Mouse (Mus musculus) MEL (cell line): ENCODE measurements around the gene Lrrn3. TPM values are rescaled to one million over a fixed set of nuclear protein-coding genes. Genes with fewer than 3 reads are reported as not detected.

ENCODE experiments used
- DNase-seq: peaks from one replicate; pipeline ENCODE4 v3.0.0; 2011; ENCODE audit warnings: low read depth, low spot score
- H3K27ac ChIP-seq: 2 replicates; pipeline ENCODE4 v1.5.1; 2012; ENCODE audit warnings: low read depth, mild to moderate bottlenecking, control low read depth, low read length, moderate library complexity; ENCODE audit not compliant: control insufficient read depth
- H3K27me3 ChIP-seq, 2 experiments: fragments of 150-350 bp in 1 of 2; sonication (generic) in 1 of 2; 2 replicates each; pipeline ENCODE4 v1.6.1; 2012; ENCODE audit warnings: low read length in 2 of 2, mild to moderate bottlenecking in 2 of 2, improper control_type of control experiment in 1 of 2, moderate library complexity in 1 of 2; ENCODE audit not compliant: insufficient read depth in 2 of 2, control insufficient read depth in 1 of 2
- H3K36me3 ChIP-seq, 2 experiments: 2 replicates each; pipeline ENCODE4 v1.6.1; 2012 to 2014; ENCODE audit warnings: low read length in 2 of 2, improper control_type of control experiment in 1 of 2, inconsistent platforms in 1 of 2, mild to moderate bottlenecking in 1 of 2; ENCODE audit not compliant: insufficient read depth in 2 of 2, control insufficient read depth in 1 of 2
- H3K4me1 ChIP-seq, 2 experiments: fragments of 150-350 bp in 1 of 2; sonication (generic) in 1 of 2; 2 replicates each; pipeline ENCODE4 v1.6.1; 2012; ENCODE audit warnings: low read length in 2 of 2, improper control_type of control experiment in 1 of 2, mild to moderate bottlenecking in 1 of 2; ENCODE audit not compliant: insufficient read depth in 2 of 2, control insufficient read depth in 1 of 2
- H3K4me3 ChIP-seq, 2 experiments: fragments of 150-350 bp in 1 of 2; sonication (generic) in 1 of 2; 2 replicates each; pipeline ENCODE4 v1.5.1; 2012; ENCODE audit warnings: low read depth in 2 of 2, low read length in 2 of 2, mild to moderate bottlenecking in 2 of 2, moderate library complexity in 2 of 2, control low read depth in 1 of 2, improper control_type of control experiment in 1 of 2; ENCODE audit not compliant: control insufficient read depth in 1 of 2, insufficient read depth in 1 of 2
- H3K79me2 ChIP-seq: 2 replicates; pipeline ENCODE4 v1.6.1; 2012; ENCODE audit warnings: mild to moderate bottlenecking, low read length, moderate library complexity; ENCODE audit not compliant: control insufficient read depth, poor library complexity, insufficient read depth
- H3K9ac ChIP-seq: 2 replicates; pipeline ENCODE4 v1.6.1; 2012; ENCODE audit warnings: low read depth, mild to moderate bottlenecking, control low read depth, low read length, moderate library complexity; ENCODE audit not compliant: control insufficient read depth, poor library complexity, severe bottlenecking
- H3K9me3 ChIP-seq: fragments of 150-350 bp; sonication (generic); replicated peaks from 2 replicates; pipeline ENCODE4 v1.6.1; 2012; ENCODE audit warnings: mild to moderate bottlenecking, low read length, improper control_type of control experiment, moderate library complexity; ENCODE audit not compliant: insufficient read depth
- BHLHE40 ChIP-seq: IDR thresholded peaks from 2 replicates; pipeline ENCODE4 v1.6.1; 2012; ENCODE audit warnings: low read depth, mild to moderate bottlenecking, inconsistent platforms, low read length, improper control_type of control experiment, borderline replicate concordance
- CHD1 ChIP-seq: IDR thresholded peaks from 2 replicates; pipeline ENCODE4 v1.6.1; 2012; ENCODE audit warnings: low read depth, mild to moderate bottlenecking, inconsistent platforms, low read length, improper control_type of control experiment
- ELF1 ChIP-seq: IDR thresholded peaks from 2 replicates; pipeline ENCODE4 v1.6.1; 2014; ENCODE audit warnings: low read depth, mild to moderate bottlenecking, inconsistent platforms, low read length, improper control_type of control experiment, moderate library complexity
- ETS1 ChIP-seq: IDR thresholded peaks from 2 replicates; pipeline ENCODE4 v1.6.1; 2012; ENCODE audit warnings: low read depth, mild to moderate bottlenecking, inconsistent platforms, low read length, improper control_type of control experiment, moderate library complexity
- GABPA ChIP-seq: IDR thresholded peaks from 2 replicates; pipeline ENCODE4 v1.6.1; 2012; ENCODE audit warnings: low read depth, mild to moderate bottlenecking, inconsistent platforms, low read length, improper control_type of control experiment, moderate library complexity
- GATA1 ChIP-seq: IDR thresholded peaks from 2 replicates; pipeline ENCODE4 v1.6.1; 2011; ENCODE audit warnings: low read depth, low read length, improper control_type of control experiment
- KAT2A ChIP-seq: conservative IDR thresholded peaks from 2 replicates; pipeline ENCODE4 v1.6.1; 2012; ENCODE audit warnings: low read depth, low read length, improper control_type of control experiment, inconsistent platforms
- MAFK ChIP-seq: IDR thresholded peaks from 2 replicates; pipeline ENCODE4 v1.6.1; 2011; ENCODE audit warnings: low read depth, mild to moderate bottlenecking, low read length, improper control_type of control experiment, borderline replicate concordance
- MAZ ChIP-seq: IDR thresholded peaks from 2 replicates; pipeline ENCODE4 v1.6.1; 2012; ENCODE audit warnings: low read depth, mild to moderate bottlenecking, inconsistent platforms, low read length, improper control_type of control experiment
- MEF2A ChIP-seq: IDR thresholded peaks from 2 replicates; pipeline ENCODE4 v1.6.1; 2014; ENCODE audit warnings: low read depth, mild to moderate bottlenecking, inconsistent platforms, low read length, improper control_type of control experiment; ENCODE audit not compliant: poor library complexity, insufficient replicate concordance, severe bottlenecking; ENCODE audit errors: extremely low read depth
- MXI1 ChIP-seq: IDR thresholded peaks from 2 replicates; pipeline ENCODE4 v1.6.1; 2011; ENCODE audit warnings: mild to moderate bottlenecking, low read depth, low read length, improper control_type of control experiment
- MYC ChIP-seq: IDR thresholded peaks from 2 replicates; pipeline ENCODE4 v1.6.1; 2011; ENCODE audit warnings: low read depth, mild to moderate bottlenecking, low read length, improper control_type of control experiment, moderate library complexity
- NELFE ChIP-seq: IDR thresholded peaks from 2 replicates; pipeline ENCODE4 v1.6.1; 2011; ENCODE audit warnings: low read depth, low read length, improper control_type of control experiment
- POLR2AphosphoS2 ChIP-seq: IDR thresholded peaks from 2 replicates; pipeline ENCODE4 v1.6.1; 2011; ENCODE audit warnings: low read length, improper control_type of control experiment
- POLR2AphosphoS5 ChIP-seq: IDR thresholded peaks from 2 replicates; pipeline ENCODE4 v1.6.1; 2012; ENCODE audit warnings: low read depth, borderline replicate concordance, mild to moderate bottlenecking, inconsistent platforms, low read length, moderate library complexity, mixed read lengths
- RCOR1 ChIP-seq: IDR thresholded peaks from 2 replicates; pipeline ENCODE4 v1.6.1; 2012; ENCODE audit warnings: low read depth, mild to moderate bottlenecking, inconsistent platforms, low read length, improper control_type of control experiment
- SMC3 ChIP-seq: IDR thresholded peaks from 2 replicates; pipeline ENCODE4 v1.6.1; 2011; ENCODE audit warnings: low read depth, low read length, improper control_type of control experiment
- TAL1 ChIP-seq: IDR thresholded peaks from 2 replicates; pipeline ENCODE4 v1.6.1; 2012; ENCODE audit warnings: mild to moderate bottlenecking, inconsistent platforms, low read length, moderate library complexity, mixed read lengths
- TBP ChIP-seq: IDR thresholded peaks from 2 replicates; pipeline ENCODE4 v1.8.0; 2011; ENCODE audit warnings: low read depth, low read length, improper control_type of control experiment
- TCF12 ChIP-seq: IDR thresholded peaks from 2 replicates; pipeline ENCODE4 v1.6.1; 2014; ENCODE audit warnings: low read depth, mild to moderate bottlenecking, inconsistent platforms, low read length, improper control_type of control experiment, moderate library complexity
- UBTF ChIP-seq: IDR thresholded peaks from 2 replicates; pipeline ENCODE4 v1.6.1; 2012; ENCODE audit warnings: low read depth, mild to moderate bottlenecking, inconsistent platforms, low read length, improper control_type of control experiment, moderate library complexity, borderline replicate concordance; ENCODE audit not compliant: insufficient read depth
- USF2 ChIP-seq, 2 experiments: IDR thresholded peaks; 2 replicates each; pipeline ENCODE4 v1.6.1; 2011 to 2012; ENCODE audit warnings: improper control_type of control experiment in 2 of 2, low read length in 2 of 2, borderline replicate concordance in 1 of 2, inconsistent platforms in 1 of 2, low read depth in 1 of 2, mild to moderate bottlenecking in 1 of 2; ENCODE audit not compliant: insufficient read depth in 1 of 2
- ZKSCAN1 ChIP-seq: IDR thresholded peaks from 2 replicates; pipeline ENCODE4 v1.6.1; 2012; ENCODE audit warnings: low read depth, mild to moderate bottlenecking, inconsistent platforms, low read length, improper control_type of control experiment, moderate library complexity
- polyA plus RNA-seq, 2 experiments: library from polyadenylated mRNA; stranded (reverse) in 1 of 2; unstranded in 1 of 2; fragments of >175 nt in 1 of 2; fragments of >200 nt in 1 of 2; gene quantifications; 2 replicates each; pipeline versions ENCODE4 v1.2.1 to v1.2.4; 2012; ENCODE audit warnings: low replicate concordance in 2 of 2, low read depth in 1 of 2; ENCODE audit not compliant: insufficient read length in 2 of 2, insufficient read depth in 1 of 2, missing spikeins in 1 of 2
- total RNA-seq: library from RNA; depleted of rRNA; stranded (reverse); fragments of 300-350 nt; gene quantifications from 2 replicates; pipeline ENCODE4 v1.2.3, GENCODE M21; 2012

Lrrn3 gene
- total and polyA plus RNA-seq, 3 experiments = not detected

DNA sequence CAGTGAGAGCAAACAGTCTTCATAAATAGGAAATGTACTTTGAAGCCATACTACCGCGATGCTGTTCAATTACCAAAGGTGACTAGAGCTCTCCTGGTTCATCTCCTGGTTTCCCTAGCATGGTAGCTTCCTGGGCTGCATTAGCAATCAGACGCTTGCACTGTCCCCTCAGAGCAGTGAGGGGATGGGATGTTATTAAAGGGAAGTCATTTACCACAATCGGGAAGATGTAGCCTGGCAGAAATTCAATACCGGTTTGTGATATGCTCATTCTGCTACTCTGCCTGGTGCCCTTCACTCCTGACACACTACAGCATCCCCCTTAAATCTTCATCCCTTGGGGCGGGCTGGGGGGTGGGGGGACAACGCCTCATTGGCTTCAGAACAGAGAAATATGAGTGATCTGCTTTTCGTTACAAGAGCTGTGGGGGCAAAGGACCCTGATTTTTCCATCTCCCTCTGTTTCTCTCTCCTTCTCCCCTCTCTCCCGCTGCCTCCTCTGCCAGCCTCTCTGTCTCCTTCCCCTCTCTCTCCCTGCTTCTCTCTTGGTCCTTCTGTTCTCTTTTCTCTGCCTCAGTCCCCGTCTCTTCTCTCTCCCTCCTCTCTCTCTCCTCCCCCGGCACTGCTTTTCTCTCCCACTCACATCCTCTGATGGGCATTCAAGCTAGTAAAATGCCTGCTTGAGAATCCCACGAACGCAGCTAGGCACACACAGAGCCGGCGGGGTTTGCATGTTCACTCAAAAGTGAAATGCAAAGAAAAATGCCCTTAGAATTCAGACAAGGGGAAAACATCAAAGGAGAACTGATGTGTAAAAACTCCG is 1.3 kb downstream of the Lrrn3 start:
- TF ChIP-seq USF2 (IDR thresholded peaks at IDR 0.05; ENCODE audit: borderline replicate concordance in 1 of 2, insufficient read depth in 1 of 2, low read depth in 1 of 2, low read length in 2 of 2) (no peak), MEF2A (no peak), TCF12 (no peak), ELF1 (no peak), ZKSCAN1 (no peak), TAL1 (no peak), MXI1 (no peak), KAT2A (no peak), SMC3 (no peak), MAFK (no peak), GATA1 (no peak), NELFE (no peak), RCOR1 (no peak), MYC (no peak)
- TF ChIP-seq, all 39 proteins: peak for 0
- H3K27ac ChIP-seq = no peak overlapping the region
- H3K36me3 ChIP-seq = no peaks in the 10 kb centered on the region
- DNase-seq = no peak
- H3K4me3 ChIP-seq = no peak overlapping the region
- peaks cover 0 to 3% of the 10 kb centered on the region in 2 experiments; a peak in 1 of 4 replicates for H3K4me1 ChIP-seq
- H3K9me3 ChIP-seq = no peaks in the 10 kb centered on the region
- H3K79me2 ChIP-seq = no peaks in the 10 kb centered on the region
- H3K27me3 ChIP-seq = no peaks in the 10 kb centered on the region
- no peak overlapping the region for H3K9ac ChIP-seq

- TF ChIP-seq TCF12 (no peak), ETS1 (no peak), ZKSCAN1 (no peak), POLR2AphosphoS2 (no peak), CHD1 (no peak), UBTF (no peak), SMC3 (no peak), MYC (no peak), BHLHE40 (no peak), GABPA (no peak), ELF1 (no peak), MAZ (no peak), MEF2A (no peak), USF2 (IDR thresholded peaks at IDR 0.05; ENCODE audit: borderline replicate concordance in 1 of 2, insufficient read depth in 1 of 2, low read depth in 1 of 2, low read length in 2 of 2) (no peak), MXI1 (no peak), TAL1 (no peak), POLR2AphosphoS5 (no peak), MAFK (no peak), TBP (no peak)
- no peaks in the 10 kb centered on the region for H3K79me2 ChIP-seq
- H3K4me3 ChIP-seq = no peak overlapping the region
- no peaks in the 10 kb centered on the region for H3K36me3 ChIP-seq
- DNase-seq = no peak
- H3K27ac ChIP-seq = no peak overlapping the region
- no peak overlapping the region for H3K9ac ChIP-seq
- H3K9me3 ChIP-seq = no peaks in the 10 kb centered on the region
- peaks cover 0 to 3% of the 10 kb centered on the region in 2 experiments; a peak in 1 of 4 replicates for H3K4me1 ChIP-seq
- no peaks in the 10 kb centered on the region for H3K27me3 ChIP-seq
These were observed 2.4 kb downstream of the Lrrn3 start for GRCm38 (mm10) chr12:41483593-41484451.
